Mouse (Mus musculus): ENCODE measurements around the gene Gfra4. TPM values are rescaled to one million over a fixed set of nuclear protein-coding genes. Genes with fewer than 3 reads are reported as not detected.
A peak's percentile ranks its signal among the peaks of the same experiment; 100 is the strongest.

The Gfra4 gene
- polyA plus RNA-seq, 1 experiment from 2014 or later: 21.8 TPM

GRCm38 (mm10) chr2:131060784-131061183 lies 17.9 kb upstream of the Gfra4 start:
- WGBS: 66% methylated on average over 6 of the region's 6 CpGs
- no peak for ATAC-seq (ENCODE audit: low read depth)
- H3K27ac ChIP-seq (replicated peaks): no peak overlapping the region

GRCm38 (mm10) chr2:131059781-131060540 lies 17.1 kb upstream of the Gfra4 start:
- ATAC-seq (ENCODE audit: low read depth): no peak
- Histone ChIP-seq H3K9ac (no peak overlapping the region), H3K27ac (replicated peaks) (no peak overlapping the region), H3K4me2 (no peak overlapping the region), H3K36me3 (no peaks in the 10 kb centered on the region), H3K27me3 (peaks cover 58% of the 10 kb centered on the region), H3K4me3 (no peak overlapping the region), H3K4me1 (replicated peaks) (peaks cover 26% of the 10 kb centered on the region), H3K9me3 (no peaks in the 10 kb centered on the region)
- 69% methylated on average over 9 of the region's 9 CpGs for WGBS

More at GRCm38 (mm10) chr2:131060784-131061183, 17.9 kb upstream of the Gfra4 start:
- no peak overlapping the region for H3K4me2 ChIP-seq
- H3K9ac ChIP-seq: no peak overlapping the region
- H3K4me3 ChIP-seq: no peak overlapping the region
- peaks cover 18% of the 10 kb centered on the region for H3K4me1 ChIP-seq (replicated peaks)
- no peaks in the 10 kb centered on the region for H3K9me3 ChIP-seq
- peaks cover 51% of the 10 kb centered on the region for H3K27me3 ChIP-seq
- H3K36me3 ChIP-seq: no peaks in the 10 kb centered on the region

- no peak for ATAC-seq (ENCODE audit: low read depth)
- Histone ChIP-seq H3K27ac (replicated peaks) (no peak overlapping the region), H3K4me3 (no peak overlapping the region), H3K27me3 (peaks cover 58% of the 10 kb centered on the region), H3K4me1 (replicated peaks) (peaks cover 32% of the 10 kb centered on the region), H3K36me3 (no peaks in the 10 kb centered on the region), H3K4me2 (no peak overlapping the region), H3K9me3 (no peaks in the 10 kb centered on the region), H3K9ac (no peak overlapping the region)
- 44% methylated on average over 1 of the region's 1 CpGs for WGBS
Measured at GRCm38 (mm10) chr2:131059377-131059776, 16.5 kb upstream of the Gfra4 start.

- ATAC-seq (ENCODE audit: low read depth): no peak
Measured at GRCm38 (mm10) chr2:131058672-131059071, 15.8 kb upstream of the Gfra4 start.

GRCm38 (mm10) chr2:131056191-131056590 lies 13.3 kb upstream of the Gfra4 start:
- 2% methylated on average over 10 of the region's 10 CpGs for WGBS
- no peak overlapping the region for H3K27ac ChIP-seq (replicated peaks)
- no peaks in the 10 kb centered on the region for H3K9me3 ChIP-seq
- H3K9ac ChIP-seq: no peak overlapping the region
- H3K36me3 ChIP-seq: no peaks in the 10 kb centered on the region
- ATAC-seq (ENCODE audit: low read depth): peak; percentile 29; the same call in 1 of the 2 replicates
- H3K4me3 ChIP-seq: no peak overlapping the region
- H3K27me3 ChIP-seq: peaks cover 62% of the 10 kb centered on the region
- peak overlapping the region; percentile 9; the same call in 1 of the 2 replicates for H3K4me2 ChIP-seq
- peaks cover 34% of the 10 kb centered on the region for H3K4me1 ChIP-seq (replicated peaks)

More at GRCm38 (mm10) chr2:131058672-131059071, 15.8 kb upstream of the Gfra4 start:
- Histone ChIP-seq H3K36me3 (no peaks in the 10 kb centered on the region), H3K4me1 (replicated peaks) (peaks cover 39% of the 10 kb centered on the region), H3K27me3 (peaks cover 61% of the 10 kb centered on the region), H3K4me3 (no peak overlapping the region), H3K27ac (replicated peaks) (no peak overlapping the region), H3K9me3 (no peaks in the 10 kb centered on the region), H3K9ac (no peak overlapping the region), H3K4me2 (no peak overlapping the region)
- WGBS: 92% methylated on average over 8 of the region's 8 CpGs

- no peak for ATAC-seq (ENCODE audit: low read depth)
- Histone ChIP-seq H3K9me3 (no peaks in the 10 kb centered on the region), H3K4me1 (replicated peaks) (peaks cover 34% of the 10 kb centered on the region), H3K36me3 (no peaks in the 10 kb centered on the region), H3K27me3 (peaks cover 62% of the 10 kb centered on the region), H3K27ac (replicated peaks) (no peak overlapping the region), H3K4me3 (no peak overlapping the region), H3K4me2 (peak overlapping the region; percentile 9; the same call in 1 of the 2 replicates), H3K9ac (no peak overlapping the region)
- WGBS: 3% methylated on average over 10 of the region's 10 CpGs
Measured at GRCm38 (mm10) chr2:131055631-131056030, 12.7 kb upstream of the Gfra4 start.

- H3K4me3 ChIP-seq: peak overlapping the region; percentile 32
- H3K4me2 ChIP-seq: peak overlapping the region; percentile 56
- WGBS: 5% methylated on average over 21 of the region's 21 CpGs
- no peak; the same call in 1 of the 2 replicates for ATAC-seq (ENCODE audit: low read depth)
- no peaks in the 10 kb centered on the region for H3K9me3 ChIP-seq
- no peak overlapping the region for H3K27ac ChIP-seq (replicated peaks)
- no peaks in the 10 kb centered on the region for H3K36me3 ChIP-seq
- H3K27me3 ChIP-seq: peaks cover 62% of the 10 kb centered on the region
- H3K9ac ChIP-seq: peak overlapping the region; percentile 51
- peaks cover 33% of the 10 kb centered on the region for H3K4me1 ChIP-seq (replicated peaks)
Measured at GRCm38 (mm10) chr2:131054646-131055264, 11.9 kb upstream of the Gfra4 start.

- Histone ChIP-seq H3K9me3 (no peaks in the 10 kb centered on the region), H3K4me2 (peak overlapping the region; percentile 56), H3K27me3 (peaks cover 62% of the 10 kb centered on the region), H3K9ac (peak overlapping the region; percentile 51), H3K36me3 (no peaks in the 10 kb centered on the region), H3K4me1 (replicated peaks) (peaks cover 29% of the 10 kb centered on the region), H3K27ac (replicated peaks) (no peak overlapping the region), H3K4me3 (peak overlapping the region; percentile 32)
- no peak; the same call in 1 of the 2 replicates for ATAC-seq (ENCODE audit: low read depth)
- 1% methylated on average over 45 of the region's 45 CpGs for WGBS
Measured at GRCm38 (mm10) chr2:131053851-131054645, 11.2 kb upstream of the Gfra4 start.

- Histone ChIP-seq H3K4me3 (no peak overlapping the region), H3K27ac (replicated peaks) (no peak overlapping the region), H3K4me2 (no peak overlapping the region), H3K9me3 (no peaks in the 10 kb centered on the region), H3K9ac (no peak overlapping the region), H3K4me1 (replicated peaks) (peaks cover 29% of the 10 kb centered on the region), H3K27me3 (peaks cover 62% of the 10 kb centered on the region), H3K36me3 (no peaks in the 10 kb centered on the region)
- 64% methylated on average over 6 of the region's 6 CpGs for WGBS
- ATAC-seq (ENCODE audit: low read depth): no peak
Measured at GRCm38 (mm10) chr2:131052862-131053418, 10.1 kb upstream of the Gfra4 start.

GRCm38 (mm10) chr2:131052043-131052442 lies 9.2 kb upstream of the Gfra4 start:
- H3K27me3 ChIP-seq: peaks cover 62% of the 10 kb centered on the region
- no peak overlapping the region for H3K4me2 ChIP-seq
- H3K36me3 ChIP-seq: no peaks in the 10 kb centered on the region
- WGBS: 62% methylated on average over 5 of the region's 5 CpGs
- H3K27ac ChIP-seq (replicated peaks): no peak overlapping the region
- H3K4me3 ChIP-seq: no peak overlapping the region
- H3K9ac ChIP-seq: no peak overlapping the region
- no peak for ATAC-seq (ENCODE audit: low read depth)
- H3K9me3 ChIP-seq: no peaks in the 10 kb centered on the region
- peaks cover 29% of the 10 kb centered on the region for H3K4me1 ChIP-seq (replicated peaks)

- Histone ChIP-seq H3K4me3 (no peak overlapping the region), H3K36me3 (no peaks in the 10 kb centered on the region), H3K4me2 (no peak overlapping the region), H3K9me3 (no peaks in the 10 kb centered on the region), H3K4me1 (replicated peaks) (peaks cover 7% of the 10 kb centered on the region), H3K27ac (replicated peaks) (no peak overlapping the region), H3K9ac (no peak overlapping the region), H3K27me3 (peaks cover 26% of the 10 kb centered on the region)
- ATAC-seq (ENCODE audit: low read depth): no peak
- WGBS: 89% methylated on average over 2 of the region's 2 CpGs
Measured at GRCm38 (mm10) chr2:131046025-131046424, 3.1 kb upstream of the Gfra4 start.

Measured in neural tube, embryonic 13.5 days (tissue).